Mouse (Mus musculus) neural tube, embryonic 15.5 days (tissue): ENCODE measurements at regions not wholly inside any gene's neighbourhood (a gene's known extent, or its start where the extent isn't known, plus 50 kb on each side); places are given as distances from the start of the nearest gene placed in this dataset.

Experiments used
- ATAC-seq: fragments of 200-750 bp; cut with Nextera tagmentation; 2 replicates; pipeline ENCODE4 v1.8.0; 2017; ENCODE audit warnings: mild to moderate bottlenecking, moderate TSS enrichment, moderate library complexity; ENCODE audit not compliant: low FRiP score
- H3K27ac ChIP-seq: fragments of 300-500 bp; sonication (generic); replicated peaks from 2 replicates; pipeline ENCODE4 v1.5.1; 2015; ENCODE audit warnings: mild to moderate bottlenecking, inconsistent platforms
- H3K27me3 ChIP-seq: fragments of 300-500 bp; sonication (generic); replicated peaks from 2 replicates; pipeline ENCODE4 v1.6.1; 2015; ENCODE audit warnings: inconsistent platforms
- H3K36me3 ChIP-seq: fragments of 300-500 bp; sonication (generic); 2 replicates; pipeline ENCODE4 v1.6.1; 2015; ENCODE audit warnings: inconsistent platforms
- H3K4me1 ChIP-seq: fragments of 300-500 bp; sonication (generic); 2 replicates; pipeline ENCODE4 v1.6.1; 2015; ENCODE audit warnings: inconsistent platforms
- H3K4me2 ChIP-seq: fragments of 300-500 bp; sonication (generic); 2 replicates; pipeline ENCODE4 v1.6.1; 2015; ENCODE audit warnings: inconsistent platforms, mild to moderate bottlenecking, moderate library complexity
- H3K4me3 ChIP-seq: fragments of 300-500 bp; sonication (generic); replicated peaks from 2 replicates; pipeline ENCODE4 v1.5.1; 2015; ENCODE audit warnings: mild to moderate bottlenecking, inconsistent platforms
- H3K9ac ChIP-seq: fragments of 300-500 bp; sonication (generic); replicated peaks from 2 replicates; pipeline ENCODE4 v1.6.1; 2015; ENCODE audit warnings: mild to moderate bottlenecking, inconsistent platforms
- H3K9me3 ChIP-seq: fragments of 300-500 bp; sonication (generic); replicated peaks from 2 replicates; pipeline ENCODE4 v1.6.1; 2016; ENCODE audit warnings: inconsistent platforms
- WGBS: fragments of 180-500 bp; shearing (Covaris S2); methylation state at CpG from one replicate; pipeline ENCODE4 v1.1.7; 2015; ENCODE audit warnings: mixed read lengths; 5-methylcytosine and 5-hydroxymethylcytosine counted together

DNA sequence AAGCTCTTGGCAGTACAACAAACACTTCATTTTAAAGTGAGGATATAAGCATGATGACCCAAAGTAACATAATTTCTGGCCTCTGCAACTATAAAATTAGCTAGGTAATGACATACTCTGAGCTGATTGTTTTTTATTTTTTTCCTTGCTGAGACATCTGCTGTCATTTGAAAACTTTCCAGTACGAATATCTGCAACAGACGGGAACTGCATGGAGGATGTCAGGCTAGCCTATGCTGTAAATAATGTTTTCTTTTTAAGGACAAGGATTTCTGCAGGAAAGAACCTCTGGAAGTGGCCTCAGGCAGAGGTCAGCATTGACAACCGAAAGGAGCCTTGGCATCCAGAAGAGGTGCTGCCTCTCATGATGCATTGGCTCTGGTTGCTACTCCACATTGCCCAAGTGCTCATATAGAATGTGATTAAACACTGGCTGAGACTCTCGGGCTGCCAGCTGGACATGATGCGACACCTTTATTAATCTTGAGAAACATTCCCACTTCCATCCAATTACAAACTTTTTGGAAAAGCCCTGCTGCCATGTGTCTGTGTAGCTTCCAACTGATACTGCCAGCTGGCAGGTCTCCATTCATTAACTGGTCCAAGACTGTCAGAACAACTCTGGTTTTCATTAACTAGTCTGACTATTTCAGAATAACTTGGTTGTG, 837.9 kb downstream of the Ryr2 start:
- ATAC-seq, result no peak
- H3K36me3 ChIP-seq, result no peaks in the 10 kb centered on the region
- WGBS, result 73% methylated on average over 5 of the region's 5 CpGs

DNA sequence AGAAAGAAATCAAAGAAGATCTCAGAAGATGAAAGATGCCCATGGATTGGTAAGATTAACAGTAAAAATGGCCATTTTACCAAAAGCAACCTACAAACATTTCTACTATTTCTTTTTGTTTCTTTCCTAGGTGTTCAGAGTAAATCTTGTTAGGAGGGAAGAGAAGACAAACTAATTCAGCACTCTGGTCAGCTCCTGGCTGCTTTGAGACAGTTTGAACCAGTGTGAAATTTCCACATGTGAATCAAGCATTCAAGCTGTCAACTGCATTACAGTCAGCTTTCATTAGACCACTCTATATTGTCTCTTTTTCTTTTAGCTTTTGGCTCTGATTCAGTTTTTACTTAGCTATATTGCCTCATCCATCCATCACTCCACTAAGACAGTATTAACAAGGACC, 859.2 kb downstream of the Ryr2 start:
- Histone ChIP-seq H3K4me1 (no peaks in the 10 kb centered on the region), H3K27ac (no peak overlapping the region), H3K36me3 (no peaks in the 10 kb centered on the region), H3K27me3 (no peaks in the 10 kb centered on the region), H3K4me3 (no peak overlapping the region), H3K9ac (no peak overlapping the region), H3K4me2 (no peak overlapping the region), H3K9me3 (no peaks in the 10 kb centered on the region)
- ATAC-seq, result no peak

More for the DNA sequence above, 837.9 kb downstream of the Ryr2 start:
- Histone ChIP-seq H3K4me1 (no peaks in the 10 kb centered on the region), H3K9me3 (no peaks in the 10 kb centered on the region), H3K4me2 (no peak overlapping the region), H3K27me3 (no peaks in the 10 kb centered on the region), H3K9ac (no peak overlapping the region), H3K4me3 (no peak overlapping the region), H3K27ac (no peak overlapping the region)

DNA sequence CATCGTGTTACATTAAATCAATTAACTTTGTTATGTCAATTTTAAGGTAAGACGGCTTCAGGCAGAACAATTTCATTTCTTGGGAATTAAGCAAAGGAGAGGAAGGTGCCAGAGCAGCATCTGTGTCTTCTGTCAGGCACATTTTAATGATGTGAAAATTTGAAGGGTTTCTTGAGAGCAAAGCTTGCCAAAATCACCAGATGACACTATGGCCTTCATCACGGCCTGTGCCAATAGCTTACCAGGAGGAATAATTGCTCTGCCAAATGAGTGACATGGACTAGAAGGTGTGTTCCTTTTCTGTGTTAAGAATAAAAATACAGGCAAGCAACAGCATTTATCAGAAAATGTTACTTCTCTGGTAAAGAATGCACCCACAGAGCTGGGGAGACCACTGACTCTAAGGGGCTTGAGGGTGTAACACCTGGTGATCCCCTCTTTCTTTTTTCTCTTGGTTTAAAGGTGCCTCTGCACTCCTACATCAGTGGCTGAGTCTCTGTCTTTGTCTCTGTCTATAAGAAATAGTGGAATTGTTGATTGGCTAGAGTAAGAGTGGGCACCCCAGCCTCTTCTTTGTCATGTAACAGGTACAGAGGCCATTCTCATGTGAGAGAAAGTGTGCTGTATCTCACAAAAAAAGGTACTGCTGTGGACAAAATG, 856.2 kb upstream of the Chrm3 start:
- H3K27me3 ChIP-seq, result no peaks in the 10 kb centered on the region
- no peaks in the 10 kb centered on the region for H3K4me1 ChIP-seq
- 79% methylated on average over 3 of the region's 3 CpGs for WGBS
- no peak overlapping the region for H3K4me3 ChIP-seq
- H3K4me2 ChIP-seq, result no peak overlapping the region
- no peaks in the 10 kb centered on the region for H3K9me3 ChIP-seq
- no peaks in the 10 kb centered on the region for H3K36me3 ChIP-seq
- no peak overlapping the region for H3K27ac ChIP-seq
- ATAC-seq, result no peak
- H3K9ac ChIP-seq, result no peak overlapping the region

DNA sequence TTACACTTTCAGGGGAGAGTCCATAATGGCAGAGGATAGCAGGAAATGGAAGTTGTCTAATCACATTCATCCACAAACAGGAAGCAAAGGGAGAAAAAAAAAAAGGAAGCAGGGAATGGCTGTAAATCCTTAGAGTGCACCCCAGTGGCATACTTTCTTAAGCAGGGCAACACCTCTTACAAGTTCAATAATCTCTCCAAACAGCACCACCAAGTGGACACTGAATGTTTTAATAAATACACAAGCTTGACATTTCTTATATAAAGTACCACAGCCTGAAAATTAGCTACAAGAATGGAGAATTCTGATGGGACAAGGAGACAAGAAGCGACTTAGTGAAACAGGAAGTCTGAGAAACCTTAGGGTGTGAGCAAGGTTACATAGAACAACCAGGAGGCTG, 849.5 kb upstream of the Chrm3 start:
- no peak overlapping the region for H3K27ac ChIP-seq
- no peaks in the 10 kb centered on the region for H3K9me3 ChIP-seq
- no peak overlapping the region for H3K4me2 ChIP-seq
- no peak for ATAC-seq
- no peak overlapping the region for H3K9ac ChIP-seq
- no peaks in the 10 kb centered on the region for H3K36me3 ChIP-seq
- no peaks in the 10 kb centered on the region for H3K27me3 ChIP-seq
- no peaks in the 10 kb centered on the region for H3K4me1 ChIP-seq
- WGBS, result 97% methylated on average over 1 of the region's 1 CpGs
- no peak overlapping the region for H3K4me3 ChIP-seq

DNA sequence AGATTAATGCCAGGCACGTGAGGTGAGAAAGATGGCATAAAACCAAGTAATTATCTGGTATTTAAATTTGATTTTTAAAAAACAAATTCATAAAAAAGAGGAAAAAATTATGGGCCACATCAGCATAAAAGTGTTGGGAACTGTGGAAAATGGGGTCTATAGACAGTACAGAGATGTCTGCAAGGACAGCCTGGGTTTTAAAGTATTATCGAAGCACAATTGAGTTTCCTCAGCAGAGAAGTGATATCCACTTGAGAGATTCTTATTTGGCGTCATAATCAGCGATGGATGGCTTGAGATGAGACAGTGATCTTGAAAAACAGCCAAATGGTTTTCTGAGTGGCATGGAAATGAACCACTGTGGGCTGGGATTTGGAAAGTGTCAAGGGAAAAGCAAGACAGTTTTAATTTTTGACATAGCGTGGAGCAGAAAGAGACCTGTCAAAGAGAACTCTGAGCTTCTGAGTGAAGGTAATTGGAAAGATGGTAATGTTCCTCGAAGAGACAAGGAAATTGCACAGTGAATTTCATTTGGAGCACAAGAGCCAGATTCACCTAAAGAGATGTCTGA, 844.7 kb upstream of the Chrm3 start:
- WGBS, result 88% methylated on average over 6 of the region's 6 CpGs
- Histone ChIP-seq H3K36me3 (no peaks in the 10 kb centered on the region), H3K27me3 (no peaks in the 10 kb centered on the region), H3K4me1 (no peaks in the 10 kb centered on the region), H3K9me3 (no peaks in the 10 kb centered on the region), H3K9ac (no peak overlapping the region), H3K4me3 (no peak overlapping the region), H3K27ac (no peak overlapping the region), H3K4me2 (no peak overlapping the region)
- no peak for ATAC-seq

DNA sequence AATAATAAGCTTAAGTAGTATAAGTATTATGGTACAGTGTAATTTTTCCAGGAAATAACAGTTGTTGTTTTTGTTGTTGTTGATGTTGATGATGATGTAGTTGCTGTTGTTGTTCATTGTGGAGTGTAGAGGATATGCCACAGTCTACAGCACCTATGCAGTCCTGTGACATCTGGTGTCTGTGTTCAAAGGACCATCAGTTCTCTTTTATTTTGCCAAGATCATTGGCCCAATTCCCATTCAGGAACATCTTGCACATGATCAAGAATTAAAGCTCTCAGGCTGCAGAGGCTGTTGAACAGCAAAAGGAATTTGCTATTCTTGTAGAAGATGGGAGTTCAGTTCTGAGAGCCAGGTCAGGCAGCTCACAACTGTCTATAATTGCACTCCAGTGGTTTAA, 841.3 kb upstream of the Chrm3 start:
- Histone ChIP-seq H3K4me3 (no peak overlapping the region), H3K27ac (no peak overlapping the region), H3K36me3 (no peaks in the 10 kb centered on the region), H3K4me2 (no peak overlapping the region), H3K9me3 (no peaks in the 10 kb centered on the region), H3K9ac (no peak overlapping the region), H3K4me1 (no peaks in the 10 kb centered on the region), H3K27me3 (no peaks in the 10 kb centered on the region)
- no peak for ATAC-seq

DNA sequence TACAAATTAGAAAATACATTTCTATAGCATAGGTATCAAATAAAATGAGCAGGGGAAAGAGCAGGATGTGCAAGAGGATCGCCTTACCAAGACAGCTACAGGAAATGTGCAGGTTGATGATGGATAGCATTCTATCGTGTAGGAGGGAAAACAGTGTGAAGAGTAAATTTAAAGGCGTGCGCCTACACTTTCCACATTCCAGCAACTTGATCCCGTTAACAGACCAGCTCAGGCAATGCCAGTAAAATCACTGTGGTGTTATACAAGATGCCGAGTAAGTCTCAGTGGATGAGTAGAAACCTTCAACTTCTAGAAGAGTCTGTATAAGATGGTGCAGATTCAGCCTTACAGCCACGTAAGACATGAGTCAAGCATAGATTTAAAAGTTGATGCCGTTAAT, 831.8 kb upstream of the Chrm3 start:
- Histone ChIP-seq H3K27ac (no peak overlapping the region), H3K4me3 (no peak overlapping the region), H3K9me3 (no peaks in the 10 kb centered on the region), H3K9ac (no peak overlapping the region), H3K4me1 (no peaks in the 10 kb centered on the region), H3K27me3 (no peaks in the 10 kb centered on the region), H3K36me3 (no peaks in the 10 kb centered on the region), H3K4me2 (no peak overlapping the region)
- no peak for ATAC-seq
- WGBS, result 92% methylated on average over 8 of the region's 8 CpGs

DNA sequence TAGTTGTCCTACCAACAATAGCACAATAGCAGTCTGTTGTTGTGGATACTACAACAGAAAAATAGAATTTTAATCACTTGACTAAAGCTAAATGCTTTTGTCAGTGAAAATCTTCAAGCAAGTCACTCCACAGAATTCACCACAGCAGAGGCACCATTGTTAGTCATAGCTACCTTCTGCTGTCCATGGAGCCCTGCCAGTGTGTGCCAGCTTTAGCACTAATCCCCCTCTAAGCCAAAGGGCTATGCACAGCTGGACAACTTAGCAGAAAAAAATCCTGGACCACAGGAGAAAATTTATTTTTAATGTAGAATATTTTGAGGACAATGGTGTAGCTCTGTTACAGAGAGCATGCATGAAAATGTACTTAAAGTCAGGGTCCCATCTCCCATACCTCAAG, 820.5 kb upstream of the Chrm3 start:
- H3K36me3 ChIP-seq, result no peaks in the 10 kb centered on the region
- H3K27ac ChIP-seq, result no peak overlapping the region
- no peaks in the 10 kb centered on the region for H3K27me3 ChIP-seq
- ATAC-seq, result no peak
- H3K4me2 ChIP-seq, result no peak overlapping the region
- H3K9ac ChIP-seq, result no peak overlapping the region
- H3K4me1 ChIP-seq, result no peaks in the 10 kb centered on the region
- no peak overlapping the region for H3K4me3 ChIP-seq
- H3K9me3 ChIP-seq, result no peaks in the 10 kb centered on the region

DNA sequence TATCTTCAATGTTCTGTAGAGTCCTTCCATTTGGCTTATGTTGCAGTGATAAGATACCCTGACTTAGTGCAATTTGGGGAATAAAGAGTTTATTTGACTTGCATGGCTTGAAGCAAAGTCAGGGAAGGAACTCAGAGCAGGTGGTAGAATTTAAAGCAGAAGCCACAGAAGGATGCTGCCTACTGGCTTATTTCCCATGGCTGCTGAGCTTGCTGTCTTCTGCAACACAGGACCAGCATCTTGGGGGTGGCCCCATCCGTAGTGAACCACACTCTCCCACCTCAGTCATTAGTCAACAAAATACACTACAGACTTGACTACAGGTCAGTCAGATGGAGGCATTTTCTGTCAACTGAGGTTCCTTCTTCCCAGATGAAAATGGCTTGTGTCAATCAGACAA, 819.7 kb upstream of the Chrm3 start:
- ATAC-seq, result no peak
- H3K27ac ChIP-seq, result no peak overlapping the region
- no peaks in the 10 kb centered on the region for H3K27me3 ChIP-seq
- H3K4me1 ChIP-seq, result no peaks in the 10 kb centered on the region
- no peaks in the 10 kb centered on the region for H3K36me3 ChIP-seq
- no peak overlapping the region for H3K4me3 ChIP-seq
- H3K4me2 ChIP-seq, result no peak overlapping the region
- H3K9ac ChIP-seq, result no peak overlapping the region
- no peaks in the 10 kb centered on the region for H3K9me3 ChIP-seq
- 93% methylated on average over 1 of the region's 1 CpGs for WGBS

DNA sequence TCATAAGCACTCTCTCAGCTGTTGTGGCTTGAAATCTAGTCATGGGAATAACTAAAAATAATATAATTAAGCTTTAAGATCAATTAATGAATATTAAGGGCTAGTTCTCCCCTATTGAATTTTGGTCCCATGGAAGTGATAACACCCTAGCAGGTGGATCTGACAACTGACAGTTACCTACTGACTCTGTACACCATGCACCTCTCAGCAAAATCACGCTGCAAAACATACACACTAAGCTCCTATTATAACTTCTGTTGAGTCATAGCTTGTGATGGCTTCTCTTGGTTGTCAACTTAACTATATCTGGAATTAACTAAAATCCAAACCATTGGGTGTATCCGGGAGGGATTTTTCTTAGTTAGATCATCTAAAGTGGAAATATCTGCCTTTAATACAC, 817.9 kb upstream of the Chrm3 start:
- no peak for ATAC-seq
- Histone ChIP-seq H3K36me3 (no peaks in the 10 kb centered on the region), H3K9me3 (no peaks in the 10 kb centered on the region), H3K9ac (no peak overlapping the region), H3K4me3 (no peak overlapping the region), H3K4me2 (no peak overlapping the region), H3K27me3 (no peaks in the 10 kb centered on the region), H3K27ac (no peak overlapping the region), H3K4me1 (no peaks in the 10 kb centered on the region)
- 87% methylated on average over 2 of the region's 2 CpGs for WGBS

DNA sequence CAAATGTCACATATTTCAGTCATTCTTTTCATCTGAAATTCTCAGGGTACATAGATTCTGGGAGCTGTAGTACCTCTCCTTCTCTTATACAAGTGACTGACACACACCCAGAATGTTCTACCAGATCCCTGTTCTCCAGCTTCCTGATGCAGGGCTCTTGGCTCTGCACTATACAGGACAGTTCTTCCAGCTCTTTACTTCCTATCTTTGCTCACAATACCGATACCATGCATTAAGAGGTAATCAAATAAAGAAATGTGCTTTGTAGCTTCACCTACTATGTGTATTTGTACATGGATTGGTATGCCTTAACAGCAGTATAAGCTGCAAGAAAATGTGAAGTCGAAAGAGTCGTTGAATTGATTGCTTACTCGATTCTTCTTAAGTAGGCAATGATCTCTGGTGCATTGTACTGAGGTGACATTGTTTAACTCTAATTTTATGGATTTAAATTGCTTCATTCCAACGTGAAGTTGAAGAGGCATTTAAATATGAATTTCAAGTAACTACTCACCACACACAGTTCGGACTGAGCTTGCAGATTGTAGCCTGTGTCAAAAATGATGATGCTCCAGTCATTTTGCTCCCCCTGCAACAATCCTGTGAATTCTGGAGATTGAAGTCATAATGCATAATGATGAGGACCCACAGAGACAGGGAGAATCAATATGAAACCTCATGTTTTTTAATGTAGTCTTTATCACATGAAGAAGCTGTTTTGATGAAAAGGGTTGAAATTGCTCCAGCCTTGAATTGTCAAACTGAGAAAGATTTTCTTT, 817.2 kb upstream of the Chrm3 start:
- no peak for ATAC-seq
- WGBS, result 65% methylated on average over 6 of the region's 6 CpGs
- no peak overlapping the region for H3K4me2 ChIP-seq
- H3K36me3 ChIP-seq, result no peaks in the 10 kb centered on the region
- no peaks in the 10 kb centered on the region for H3K4me1 ChIP-seq
- H3K27ac ChIP-seq, result no peak overlapping the region
- no peak overlapping the region for H3K9ac ChIP-seq
- H3K4me3 ChIP-seq, result no peak overlapping the region
- no peaks in the 10 kb centered on the region for H3K27me3 ChIP-seq
- H3K9me3 ChIP-seq, result no peaks in the 10 kb centered on the region

DNA sequence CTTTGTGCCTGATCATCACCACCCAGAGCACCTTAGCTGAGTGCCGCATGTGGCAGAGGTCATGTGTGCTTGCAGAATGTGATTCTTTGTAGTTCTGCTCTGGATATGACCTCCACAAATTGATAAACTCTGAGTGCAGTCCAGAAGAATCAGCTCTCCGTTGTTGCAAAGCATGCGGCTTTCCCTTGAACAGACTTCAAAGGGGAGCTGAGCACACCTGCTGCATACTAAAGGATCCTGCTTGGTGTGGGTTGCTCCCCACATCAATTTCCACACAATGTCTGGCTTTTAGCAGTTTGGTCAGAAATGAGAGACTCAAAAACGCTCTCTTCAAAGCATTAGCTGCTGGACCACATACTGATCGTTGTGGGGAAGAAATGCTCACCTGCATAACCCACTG, 806.5 kb upstream of the Chrm3 start:
- Histone ChIP-seq H3K9me3 (no peaks in the 10 kb centered on the region), H3K9ac (no peak overlapping the region), H3K36me3 (no peaks in the 10 kb centered on the region), H3K27ac (no peak overlapping the region), H3K27me3 (no peaks in the 10 kb centered on the region), H3K4me3 (no peak overlapping the region), H3K4me2 (no peak overlapping the region), H3K4me1 (no peaks in the 10 kb centered on the region)
- 75% methylated on average over 5 of the region's 5 CpGs for WGBS
- ATAC-seq, result no peak
